Mouse (Mus musculus) ES-E14 (cell line): Measurements from ENCODE around the gene Olfr1428.
"Not testable (repeated sequence)": the region's sequence is repeated elsewhere in the genome, so short reads cannot be mapped to it uniquely, and the experiment has no call there.

Experiments used
- CHD2 ChIP-seq: IDR thresholded peaks from 2 replicates; pipeline ENCODE4 v1.6.1; 2014; ENCODE audit warnings: mild to moderate bottlenecking, low read depth, low read length, inconsistent platforms
- ZC3H11A ChIP-seq: IDR thresholded peaks from 2 replicates; pipeline ENCODE4 v1.6.1; 2012; ENCODE audit warnings: low read depth, mild to moderate bottlenecking, inconsistent platforms, low read length, borderline replicate concordance

GRCm38 (mm10) chr19:12069546-12069945 lies 46.2 kb downstream of the Olfr1428 start:
- TF ChIP-seq ZC3H11A, CHD2: not testable (repeated sequence)
